Mouse (Mus musculus): ENCODE measurements around the gene Ncoa6. TPM values are rescaled to one million over a fixed set of nuclear protein-coding genes. Genes with fewer than 3 reads are reported as not detected.
"Not testable (repeated sequence)": the region's sequence is repeated elsewhere in the genome, so short reads cannot be mapped to it uniquely, and the experiment has no call there.

Ncoa6 gene
- polyA plus RNA-seq, 1 experiment: 39.0 TPM

- no peak overlapping the region for H3K4me3 ChIP-seq (replicated peaks; ENCODE audit: insufficient read depth, low read depth, low read length)
- H3K4me1 ChIP-seq (ENCODE audit: control insufficient read depth, insufficient read depth, low read length): peaks cover 2% of the 10 kb centered on the region; the same call in 1 of the 2 replicates
- no peak for DNase-seq
- H3K27me3 ChIP-seq (ENCODE audit: control insufficient read depth, insufficient read depth, low read length): no peaks in the 10 kb centered on the region
- no peak overlapping the region for H3K27ac ChIP-seq (ENCODE audit: insufficient read depth, low read length)
- WGBS: 84% methylated on average over 1 of the region's 1 CpGs
- TF ChIP-seq CTCF (IDR thresholded peaks at IDR 0.05; ENCODE audit: borderline replicate concordance, insufficient read depth, low read depth, low read length): no peak
- no peak for TF ChIP-seq POLR2A (IDR thresholded peaks at IDR 0.05; ENCODE audit: borderline replicate concordance, insufficient read depth, low read length)
These were observed 6.8 kb downstream of the Ncoa6 start for GRCm38 (mm10) chr2:155466861-155467260.

- 25% methylated on average over 7 of the region's 7 CpGs for WGBS
- TF ChIP-seq POLR2A (IDR thresholded peaks at IDR 0.05; ENCODE audit: borderline replicate concordance, insufficient read depth, low read length): no peak
- TF ChIP-seq CTCF (IDR thresholded peaks at IDR 0.05; ENCODE audit: borderline replicate concordance, insufficient read depth, low read depth, low read length): no peak
- peaks cover 5% of the 10 kb centered on the region for H3K4me1 ChIP-seq (ENCODE audit: control insufficient read depth, insufficient read depth, low read length)
- no peaks in the 10 kb centered on the region for H3K27me3 ChIP-seq (ENCODE audit: control insufficient read depth, insufficient read depth, low read length)
- no peak overlapping the region for H3K4me3 ChIP-seq (replicated peaks; ENCODE audit: insufficient read depth, low read depth, low read length)
- H3K27ac ChIP-seq (ENCODE audit: insufficient read depth, low read length): no peak overlapping the region
- peak in 1 of 2 experiments; percentile 27 for DNase-seq
These were observed 20.1 kb downstream of the Ncoa6 start for GRCm38 (mm10) chr2:155453591-155453990.

GRCm38 (mm10) chr2:155451256-155451655, 22.4 kb downstream of the Ncoa6 start:
- Histone ChIP-seq H3K4me1 (ENCODE audit: control insufficient read depth, insufficient read depth, low read length) (peaks cover 5% of the 10 kb centered on the region), H3K4me3 (replicated peaks; ENCODE audit: insufficient read depth, low read depth, low read length) (no peak overlapping the region), H3K27ac (ENCODE audit: insufficient read depth, low read length) (no peak overlapping the region), H3K27me3 (ENCODE audit: control insufficient read depth, insufficient read depth, low read length) (no peaks in the 10 kb centered on the region)
- TF ChIP-seq POLR2A (IDR thresholded peaks at IDR 0.05; ENCODE audit: borderline replicate concordance, insufficient read depth, low read length): no peak
- TF ChIP-seq CTCF (IDR thresholded peaks at IDR 0.05; ENCODE audit: borderline replicate concordance, insufficient read depth, low read depth, low read length): no peak
- no peak for DNase-seq
- 87% methylated on average over 5 of the region's 5 CpGs for WGBS

- not testable (repeated sequence) for H3K27me3 ChIP-seq (ENCODE audit: control insufficient read depth, insufficient read depth, low read length)
- WGBS: 100% methylated on average over 1 of the region's 1 CpGs
These were observed 25.8 kb downstream of the Ncoa6 start for GRCm38 (mm10) chr2:155447906-155448305.

GRCm38 (mm10) chr2:155443446-155443845, 30.2 kb downstream of the Ncoa6 start:
- no peaks in the 10 kb centered on the region for H3K4me1 ChIP-seq (ENCODE audit: control insufficient read depth, insufficient read depth, low read length)
- DNase-seq: no peak
- no peaks in the 10 kb centered on the region for H3K27me3 ChIP-seq (ENCODE audit: control insufficient read depth, insufficient read depth, low read length)
- H3K4me3 ChIP-seq (replicated peaks; ENCODE audit: insufficient read depth, low read depth, low read length): no peak overlapping the region
- 40% methylated on average over 2 of the region's 2 CpGs for WGBS
- TF ChIP-seq POLR2A (IDR thresholded peaks at IDR 0.05; ENCODE audit: borderline replicate concordance, insufficient read depth, low read length) (no peak), CTCF (IDR thresholded peaks at IDR 0.05; ENCODE audit: borderline replicate concordance, insufficient read depth, low read depth, low read length) (no peak)
- H3K27ac ChIP-seq (ENCODE audit: insufficient read depth, low read length): no peak overlapping the region; the same call in 1 of the 2 replicates

More at GRCm38 (mm10) chr2:155447906-155448305, 25.8 kb downstream of the Ncoa6 start:
- H3K4me1 ChIP-seq (ENCODE audit: control insufficient read depth, insufficient read depth, low read length); H3K27ac ChIP-seq (ENCODE audit: insufficient read depth, low read length); DNase-seq; H3K4me3 ChIP-seq (replicated peaks; ENCODE audit: insufficient read depth, low read depth, low read length): not testable (repeated sequence)

GRCm38 (mm10) chr2:155442916-155443315, 30.8 kb downstream of the Ncoa6 start:
- no peak for TF ChIP-seq POLR2A (IDR thresholded peaks at IDR 0.05; ENCODE audit: borderline replicate concordance, insufficient read depth, low read length)
- no peak for TF ChIP-seq CTCF (IDR thresholded peaks at IDR 0.05; ENCODE audit: borderline replicate concordance, insufficient read depth, low read depth, low read length)
- H3K4me1 ChIP-seq (ENCODE audit: control insufficient read depth, insufficient read depth, low read length): no peaks in the 10 kb centered on the region
- 82% methylated on average over 4 of the region's 4 CpGs for WGBS
- H3K4me3 ChIP-seq (replicated peaks; ENCODE audit: insufficient read depth, low read depth, low read length): no peak overlapping the region
- H3K27me3 ChIP-seq (ENCODE audit: control insufficient read depth, insufficient read depth, low read length): no peaks in the 10 kb centered on the region
- no peak for DNase-seq
- no peak overlapping the region for H3K27ac ChIP-seq (ENCODE audit: insufficient read depth, low read length)

- Histone ChIP-seq H3K4me1 (ENCODE audit: control insufficient read depth, insufficient read depth, low read length) (no peaks in the 10 kb centered on the region), H3K27me3 (ENCODE audit: control insufficient read depth, insufficient read depth, low read length) (no peaks in the 10 kb centered on the region), H3K4me3 (replicated peaks; ENCODE audit: insufficient read depth, low read depth, low read length) (no peak overlapping the region), H3K27ac (ENCODE audit: insufficient read depth, low read length) (no peak overlapping the region)
- TF ChIP-seq CTCF (IDR thresholded peaks at IDR 0.05; ENCODE audit: borderline replicate concordance, insufficient read depth, low read depth, low read length) (no peak), POLR2A (IDR thresholded peaks at IDR 0.05; ENCODE audit: borderline replicate concordance, insufficient read depth, low read length) (no peak)
- no peak for DNase-seq
These were observed 37.2 kb downstream of the Ncoa6 start for GRCm38 (mm10) chr2:155436445-155436844.

- H3K27me3 ChIP-seq (ENCODE audit: control insufficient read depth, insufficient read depth, low read length): no peaks in the 10 kb centered on the region
- H3K4me3 ChIP-seq (replicated peaks; ENCODE audit: insufficient read depth, low read depth, low read length): no peak overlapping the region
- DNase-seq: peak; percentile 32 to 53
- 16% methylated on average over 2 of the region's 2 CpGs for whole genome bisulfite sequencing
- peaks cover 8% of the 10 kb centered on the region for H3K4me1 ChIP-seq (ENCODE audit: control insufficient read depth, insufficient read depth, low read length)
- peak overlapping the region; percentile 50 for H3K27ac ChIP-seq (ENCODE audit: insufficient read depth, low read length)
- TF ChIP-seq POLR2A (IDR thresholded peaks at IDR 0.05; ENCODE audit: borderline replicate concordance, insufficient read depth, low read length) (no peak), CTCF (IDR thresholded peaks at IDR 0.05; ENCODE audit: borderline replicate concordance, insufficient read depth, low read depth, low read length) (no peak)
These were observed 52.8 kb downstream of the Ncoa6 start for GRCm38 (mm10) chr2:155420911-155421310.
